Mouse (Mus musculus) central nervous system, embryonic 18 days (tissue): ENCODE measurements around the gene Myt1l. TPM values are rescaled to one million over a fixed set of nuclear protein-coding genes. Genes with fewer than 3 reads are reported as not detected.

Experiments used
- polyA plus RNA-seq: library from polyadenylated mRNA; depleted of rRNA; stranded (reverse); fragments of >200 nt; gene quantifications from 2 replicates; pipeline ENCODE4 v1.2.3, GENCODE M21; 2012; rRNA removed

The Myt1l gene
- polyA plus RNA-seq = 69.0 and 77.4 TPM in 2 replicates

DNA sequence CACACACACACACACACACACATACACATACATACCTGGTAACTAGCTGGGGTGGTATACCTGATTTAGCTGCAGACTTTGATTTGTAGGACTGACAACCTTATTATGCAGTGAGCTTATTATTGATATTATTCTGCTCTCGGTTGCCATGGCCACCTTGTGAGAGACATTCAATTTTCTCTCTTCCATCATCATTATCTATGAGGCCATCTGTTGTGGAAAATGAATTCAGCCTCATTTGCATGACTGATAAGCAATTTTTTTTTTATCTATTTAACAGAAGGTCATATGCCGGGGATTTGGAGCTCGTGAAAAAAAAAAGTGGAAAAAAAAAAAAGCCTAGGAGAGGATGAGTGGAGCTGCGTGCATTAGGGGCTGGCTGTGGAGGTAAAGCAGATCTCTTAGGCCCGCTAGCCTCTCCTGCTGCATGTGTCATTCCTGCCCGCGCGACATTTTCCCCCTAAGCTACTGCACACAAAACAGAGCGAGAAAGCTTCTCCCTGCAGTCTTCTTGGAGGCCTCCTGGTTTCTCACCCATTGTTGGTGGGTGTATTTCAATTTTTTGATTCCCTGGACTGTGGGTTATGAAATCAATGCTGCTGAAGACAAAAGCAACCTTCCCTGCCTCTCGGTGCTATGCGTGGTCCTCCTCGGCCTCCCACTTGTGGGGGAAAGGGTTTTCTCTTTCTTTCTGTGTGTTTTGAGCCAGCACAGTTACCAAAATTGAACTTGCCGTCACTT lies at the start of gene Myt1l:
Gene Myt1l (plus strand): TSS at position 354 of the 741 bp plus-strand sequence.

GRCm38 (mm10) chr12:29937308-29937707 lies 409.1 kb downstream of the Myt1l start, which contains the start of gene Pxdn:
Gene Pxdn (plus strand): TSS chr12:29937608.

